Mouse (Mus musculus) adrenal gland (tissue): ENCODE results near the gene Hmcn2.

Source experiments
- intact Hi-C: fragments of 180-260 bp; cut with DNase I; formaldehyde crosslinking; loops from one replicate; pipeline ENCODE4 v1.15.1; 2025

Gene Hmcn2

GRCm38 (mm10) chr2:31476107-31476820 lies 162.0 kb downstream of the Hmcn2 start:
- intact Hi-C loops = no loop called here

- intact Hi-C loops = no loop called here
These were observed 163.3 kb downstream of the Hmcn2 start for GRCm38 (mm10) chr2:31477234-31478161.

- intact Hi-C loops = loop anchor here (2.0 to 10.0 kb wide), 2 partner anchors 170 to 302 kb away; no protein-coding TSS in a partner anchor
These were observed 168.8 kb downstream of the Hmcn2 start for GRCm38 (mm10) chr2:31482914-31483575.

GRCm38 (mm10) chr2:31484187-31484586 lies 170.0 kb downstream of the Hmcn2 start:
- intact Hi-C loops = loop anchor here (10.0 kb wide), 1 partner anchor 301 kb away; no protein-coding TSS in a partner anchor

GRCm38 (mm10) chr2:31489166-31489565 lies 175.0 kb downstream of the Hmcn2 start:
- intact Hi-C loops = loop anchor here (5.0 to 10.0 kb wide), 2 partner anchors 68 to 296 kb away; no protein-coding TSS in a partner anchor

GRCm38 (mm10) chr2:31490556-31490955 lies 176.3 kb downstream of the Hmcn2 start:
- intact Hi-C loops = no loop called here

- intact Hi-C loops = no loop called here
These were observed 178.1 kb downstream of the Hmcn2 start for GRCm38 (mm10) chr2:31492308-31492707.

GRCm38 (mm10) chr2:31493243-31493642 lies 179.0 kb downstream of the Hmcn2 start:
- intact Hi-C loops = no loop called here

- intact Hi-C loops = no loop called here
These were observed 180.1 kb downstream of the Hmcn2 start for GRCm38 (mm10) chr2:31494315-31494714.

GRCm38 (mm10) chr2:31495046-31495476 lies 180.8 kb downstream of the Hmcn2 start:
- intact Hi-C loops = no loop called here

- intact Hi-C loops = no loop called here
These were observed 181.9 kb downstream of the Hmcn2 start for GRCm38 (mm10) chr2:31496141-31496540.

GRCm38 (mm10) chr2:31497113-31497512 lies 182.9 kb downstream of the Hmcn2 start:
- intact Hi-C loops = no loop called here

GRCm38 (mm10) chr2:31497635-31498034 lies 183.4 kb downstream of the Hmcn2 start:
- intact Hi-C loops = no loop called here

GRCm38 (mm10) chr2:31499327-31500291 lies 185.4 kb downstream of the Hmcn2 start:
- intact Hi-C loops = no loop called here

GRCm38 (mm10) chr2:31500292-31501204 lies 186.3 kb downstream of the Hmcn2 start:
- intact Hi-C loops = no loop called here

- intact Hi-C loops = no loop called here
These were observed 187.4 kb downstream of the Hmcn2 start for GRCm38 (mm10) chr2:31501448-31502130.

GRCm38 (mm10) chr2:31502616-31503522 lies 188.7 kb downstream of the Hmcn2 start:
- intact Hi-C loops = no loop called here

- intact Hi-C loops = no loop called here
These were observed 191.3 kb downstream of the Hmcn2 start for GRCm38 (mm10) chr2:31505472-31505871.
